Mouse (Mus musculus): ENCODE data around the gene Ahdc1. TPM values are rescaled to one million over a fixed set of nuclear protein-coding genes. Genes with fewer than 3 reads are reported as not detected.
A peak's percentile ranks its signal among the peaks of the same experiment; 100 is the strongest.

Gene Ahdc1
- polyA plus RNA-seq, 1 experiment from 2014 or later, result 2.8 TPM

DNA sequence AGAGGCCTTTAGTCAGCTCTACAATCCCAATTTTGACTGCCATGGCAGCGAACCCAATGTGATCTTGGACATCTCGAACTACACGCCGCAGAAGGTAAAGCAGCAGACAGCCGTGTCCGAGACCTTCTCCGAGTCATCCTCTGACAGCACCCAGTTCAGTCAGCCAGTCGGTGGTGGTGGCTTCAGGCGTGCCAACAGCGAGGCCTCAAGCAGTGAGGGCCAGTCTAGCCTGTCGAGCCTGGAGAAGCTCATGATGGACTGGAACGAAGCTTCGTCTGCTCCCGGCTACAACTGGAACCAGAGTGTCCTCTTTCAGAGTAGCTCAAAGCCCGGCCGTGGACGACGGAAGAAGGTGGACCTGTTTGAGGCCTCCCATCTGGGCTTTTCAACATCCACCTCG, 53.7 kb downstream of the Ahdc1 start:
- Histone ChIP-seq H3K36me3 (ENCODE audit: control insufficient read depth, insufficient read depth, low read length) (peaks cover 30% of the 10 kb centered on the region), H3K27me3 (ENCODE audit: control insufficient read depth, insufficient read depth, low read length) (no peaks in the 10 kb centered on the region), H3K27ac (replicated peaks) (no peak overlapping the region), H3K4me2 (replicated peaks; ENCODE audit: low read depth) (no peak overlapping the region), H3K4me1 (replicated peaks; ENCODE audit: control insufficient read depth, insufficient read depth) (no peaks in the 10 kb centered on the region), H3K9me3 (ENCODE audit: control insufficient read depth, low read length) (no peaks in the 10 kb centered on the region), H3K9ac (ENCODE audit: low read length) (no peak overlapping the region), H3K4me3 (ENCODE audit: low read depth, low read length) (no peak overlapping the region)
- DNase-seq (ENCODE audit: low spot score) (no peak), ATAC-seq (ENCODE audit: low FRiP score, low TSS enrichment) (no peak)
- TF ChIP-seq EP300 (optimal IDR thresholded peaks at IDR 0.05), result no peak
- TF ChIP-seq CTCF (IDR thresholded peaks at IDR 0.05; ENCODE audit: low read depth), result no peak
- 90% methylated on average over 19 of the region's 19 CpGs for WGBS

DNA sequence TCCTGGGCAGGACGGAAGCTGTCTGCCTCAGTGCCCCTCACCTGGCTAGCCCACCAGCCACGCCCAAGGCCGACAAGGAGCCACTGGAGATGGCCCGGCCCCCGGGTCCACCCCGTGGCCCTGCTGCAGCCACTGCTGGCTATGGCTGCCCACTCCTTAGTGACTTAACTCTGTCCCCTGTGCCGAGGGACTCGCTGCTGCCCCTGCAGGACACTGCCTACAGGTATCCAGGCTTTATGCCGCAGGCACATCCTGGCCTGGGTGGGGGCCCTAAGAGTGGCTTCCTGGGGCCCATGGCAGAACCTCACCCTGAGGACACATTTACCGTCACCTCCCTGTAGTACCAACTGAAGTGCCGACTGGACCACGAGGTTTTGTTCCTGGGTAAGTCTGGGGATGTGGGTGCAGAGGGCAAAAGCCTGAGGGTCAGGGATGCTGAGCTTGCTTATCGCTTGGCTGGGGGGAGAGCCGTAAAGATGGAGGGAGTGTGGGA, 54.9 kb downstream of the Ahdc1 start:
- WGBS, result 96% methylated on average over 14 of the region's 14 CpGs
- H3K36me3 ChIP-seq (ENCODE audit: control insufficient read depth, insufficient read depth, low read length), result peaks cover 30% of the 10 kb centered on the region
- ATAC-seq (ENCODE audit: low FRiP score, low TSS enrichment) (no peak), DNase-seq (ENCODE audit: low spot score) (no peak)
- H3K4me3 ChIP-seq (ENCODE audit: low read depth, low read length), result no peak overlapping the region
- TF ChIP-seq CTCF (IDR thresholded peaks at IDR 0.05; ENCODE audit: low read depth), result peak; percentile 55
- no peak for TF ChIP-seq EP300 (optimal IDR thresholded peaks at IDR 0.05)
- no peak overlapping the region for H3K4me2 ChIP-seq (replicated peaks; ENCODE audit: low read depth)
- H3K9ac ChIP-seq (ENCODE audit: low read length), result no peak overlapping the region
- H3K4me1 ChIP-seq (replicated peaks; ENCODE audit: control insufficient read depth, insufficient read depth), result no peaks in the 10 kb centered on the region
- H3K9me3 ChIP-seq (ENCODE audit: control insufficient read depth, low read length), result no peaks in the 10 kb centered on the region
- no peaks in the 10 kb centered on the region for H3K27me3 ChIP-seq (ENCODE audit: control insufficient read depth, insufficient read depth, low read length)
- H3K27ac ChIP-seq (replicated peaks), result no peak overlapping the region

DNA sequence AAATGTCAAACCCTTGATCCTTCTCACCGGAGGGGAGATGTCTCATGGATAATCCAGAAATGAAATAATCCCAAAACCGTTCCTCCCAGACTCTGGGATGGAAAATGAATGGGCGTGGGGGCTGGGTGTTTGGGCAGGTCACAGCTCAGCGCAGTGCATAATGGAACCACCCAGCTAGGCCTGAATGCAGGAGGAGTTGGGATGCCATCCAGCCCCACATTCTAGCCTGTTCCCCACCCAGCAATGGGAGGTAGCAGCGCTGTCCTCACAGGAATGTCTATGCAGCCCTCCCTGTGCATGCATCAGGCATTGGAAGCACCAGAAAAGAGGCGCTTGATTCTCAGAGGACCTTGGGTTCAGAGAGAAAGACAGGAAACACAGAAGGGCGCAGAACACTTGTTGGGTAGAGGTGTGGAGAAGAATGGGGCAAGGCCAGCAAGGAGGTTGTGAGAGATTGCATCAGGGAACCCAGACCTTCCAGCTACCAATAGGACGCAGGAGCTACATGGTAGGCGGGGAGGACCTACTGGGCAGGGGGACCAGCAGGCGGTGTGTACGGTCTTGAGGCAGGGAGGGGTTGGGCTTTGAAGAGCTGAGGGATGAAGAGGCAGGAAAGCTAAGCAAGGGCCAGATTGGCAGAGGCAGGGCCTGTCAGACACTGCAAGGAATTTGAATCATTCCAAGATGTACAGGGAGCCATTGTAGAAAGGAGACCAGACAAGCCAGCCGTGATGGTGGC, 57.5 kb downstream of the Ahdc1 start:
- Histone ChIP-seq H3K36me3 (ENCODE audit: control insufficient read depth, insufficient read depth, low read length) (peaks cover 13% of the 10 kb centered on the region), H3K9me3 (ENCODE audit: control insufficient read depth, low read length) (no peaks in the 10 kb centered on the region), H3K27me3 (ENCODE audit: control insufficient read depth, insufficient read depth, low read length) (no peaks in the 10 kb centered on the region), H3K4me1 (replicated peaks; ENCODE audit: control insufficient read depth, insufficient read depth) (no peaks in the 10 kb centered on the region; the same call in 1 of the 2 replicates), H3K4me3 (ENCODE audit: low read depth, low read length) (no peak overlapping the region), H3K4me2 (replicated peaks; ENCODE audit: low read depth) (no peak overlapping the region), H3K9ac (ENCODE audit: low read length) (no peak overlapping the region), H3K27ac (replicated peaks) (peak overlapping the region; percentile 40; the same call in 1 of the 2 replicates)
- WGBS, result 65% methylated on average over 12 of the region's 12 CpGs
- no peak for DNase-seq (ENCODE audit: low spot score)
- TF ChIP-seq CTCF (IDR thresholded peaks at IDR 0.05; ENCODE audit: low read depth) (no peak), EP300 (optimal IDR thresholded peaks at IDR 0.05) (no peak)
- ATAC-seq (ENCODE audit: low FRiP score, low TSS enrichment), result no peak

- TF ChIP-seq EP300 (optimal IDR thresholded peaks at IDR 0.05), result no peak
- no peak for TF ChIP-seq CTCF (IDR thresholded peaks at IDR 0.05; ENCODE audit: low read depth)
- Histone ChIP-seq H3K27ac (replicated peaks) (peak overlapping the region; percentile 61), H3K9me3 (ENCODE audit: control insufficient read depth, low read length) (no peaks in the 10 kb centered on the region), H3K9ac (ENCODE audit: low read length) (no peak overlapping the region; the same call in 1 of the 2 replicates), H3K4me1 (replicated peaks; ENCODE audit: control insufficient read depth, insufficient read depth) (no peaks in the 10 kb centered on the region; the same call in 1 of the 2 replicates), H3K36me3 (ENCODE audit: control insufficient read depth, insufficient read depth, low read length) (peaks cover 11% of the 10 kb centered on the region), H3K4me2 (replicated peaks; ENCODE audit: low read depth) (no peak overlapping the region), H3K27me3 (ENCODE audit: control insufficient read depth, insufficient read depth, low read length) (no peaks in the 10 kb centered on the region), H3K4me3 (ENCODE audit: low read depth, low read length) (no peak overlapping the region)
- DNase-seq (ENCODE audit: low spot score) (no peak), ATAC-seq (ENCODE audit: low FRiP score, low TSS enrichment) (0 out of 2 replicates have a peak, but pooled peaks have one; percentile 13)
- 68% methylated on average over 3 of the region's 3 CpGs for WGBS
Observed at GRCm38 (mm10) chr4:133070388-133070787, 59.3 kb downstream of the Ahdc1 start.

DNA sequence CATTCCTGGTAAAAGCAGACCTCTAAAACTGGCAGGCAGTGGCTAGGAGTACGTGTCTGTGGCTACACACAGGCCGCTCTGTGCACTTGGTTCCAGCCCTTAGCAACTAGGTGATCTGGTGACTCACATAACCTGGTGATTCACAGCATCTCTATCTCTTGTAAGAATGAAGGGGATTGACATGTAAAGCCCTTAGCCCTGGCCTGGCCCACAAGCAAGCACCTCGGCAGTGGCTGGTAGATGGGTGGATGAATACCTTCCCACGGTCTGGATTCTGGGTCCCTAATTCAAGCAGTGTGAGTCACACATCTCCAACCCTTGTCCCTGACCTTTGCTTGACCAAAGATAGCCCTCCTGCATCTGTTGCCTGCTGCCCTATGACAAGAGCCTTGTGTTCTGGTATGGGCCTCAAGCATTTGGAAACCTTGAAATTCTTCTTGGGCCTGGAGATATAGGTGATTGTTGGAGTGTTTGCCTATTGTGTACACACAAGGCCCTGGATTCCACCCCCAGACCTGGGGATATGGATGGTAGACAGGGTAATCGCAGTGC, 59.8 kb downstream of the Ahdc1 start:
- TF ChIP-seq EP300 (optimal IDR thresholded peaks at IDR 0.05), result no peak
- no peak for TF ChIP-seq CTCF (IDR thresholded peaks at IDR 0.05; ENCODE audit: low read depth)
- Histone ChIP-seq H3K27ac (replicated peaks) (peak overlapping the region; percentile 61; the same call in 1 of the 2 replicates), H3K9ac (ENCODE audit: low read length) (no peak overlapping the region), H3K27me3 (ENCODE audit: control insufficient read depth, insufficient read depth, low read length) (no peaks in the 10 kb centered on the region), H3K4me2 (replicated peaks; ENCODE audit: low read depth) (no peak overlapping the region), H3K4me3 (ENCODE audit: low read depth, low read length) (no peak overlapping the region), H3K9me3 (ENCODE audit: control insufficient read depth, low read length) (no peaks in the 10 kb centered on the region), H3K36me3 (ENCODE audit: control insufficient read depth, insufficient read depth, low read length) (peaks cover 6% of the 10 kb centered on the region), H3K4me1 (replicated peaks; ENCODE audit: control insufficient read depth, insufficient read depth) (no peaks in the 10 kb centered on the region; the same call in 1 of the 2 replicates)
- WGBS, result 76% methylated on average over 5 of the region's 5 CpGs
- no peak for DNase-seq (ENCODE audit: low spot score)
- ATAC-seq (ENCODE audit: low FRiP score, low TSS enrichment), result peak; percentile 49; the same call in 1 of the 2 replicates

DNA sequence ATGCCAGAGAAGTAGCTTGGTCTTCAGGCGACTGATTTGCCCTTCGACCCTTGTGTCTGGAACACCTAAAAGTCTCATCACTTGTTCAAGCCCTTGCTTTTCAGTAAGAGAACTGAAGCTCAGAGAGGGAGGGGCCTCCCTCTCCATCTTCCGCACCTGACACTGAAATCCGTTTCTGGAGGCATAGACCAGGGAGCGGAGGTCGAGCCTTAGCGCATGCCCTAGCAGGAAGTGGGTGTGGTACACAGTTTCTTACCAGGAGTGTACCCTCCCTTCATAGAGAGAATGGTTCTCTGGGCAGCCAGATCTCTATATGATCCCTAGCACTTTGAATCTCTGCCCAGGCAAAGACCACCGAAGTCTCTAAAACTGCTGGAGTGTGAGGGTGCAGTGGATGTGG, 62.1 kb downstream of the Ahdc1 start:
- ATAC-seq (ENCODE audit: low FRiP score, low TSS enrichment) (no peak), DNase-seq (ENCODE audit: low spot score) (no peak)
- Histone ChIP-seq H3K27me3 (ENCODE audit: control insufficient read depth, insufficient read depth, low read length) (no peaks in the 10 kb centered on the region), H3K9ac (ENCODE audit: low read length) (no peak overlapping the region), H3K9me3 (ENCODE audit: control insufficient read depth, low read length) (no peaks in the 10 kb centered on the region), H3K27ac (replicated peaks) (no peak overlapping the region; the same call in 1 of the 2 replicates), H3K4me1 (replicated peaks; ENCODE audit: control insufficient read depth, insufficient read depth) (no peaks in the 10 kb centered on the region; the same call in 1 of the 2 replicates), H3K4me3 (ENCODE audit: low read depth, low read length) (no peak overlapping the region), H3K36me3 (ENCODE audit: control insufficient read depth, insufficient read depth, low read length) (no peaks in the 10 kb centered on the region; the same call in none of the 2 replicates), H3K4me2 (replicated peaks; ENCODE audit: low read depth) (no peak overlapping the region)
- TF ChIP-seq EP300 (optimal IDR thresholded peaks at IDR 0.05), result no peak
- TF ChIP-seq CTCF (IDR thresholded peaks at IDR 0.05; ENCODE audit: low read depth), result no peak
- 43% methylated on average over 8 of the region's 8 CpGs for WGBS

Measured in stomach, postnatal 0 days (tissue).